Mouse (Mus musculus): ENCODE measurements around the gene Shc1.
A peak's percentile ranks its signal among the peaks of the same experiment; 100 is the strongest.

DNA sequence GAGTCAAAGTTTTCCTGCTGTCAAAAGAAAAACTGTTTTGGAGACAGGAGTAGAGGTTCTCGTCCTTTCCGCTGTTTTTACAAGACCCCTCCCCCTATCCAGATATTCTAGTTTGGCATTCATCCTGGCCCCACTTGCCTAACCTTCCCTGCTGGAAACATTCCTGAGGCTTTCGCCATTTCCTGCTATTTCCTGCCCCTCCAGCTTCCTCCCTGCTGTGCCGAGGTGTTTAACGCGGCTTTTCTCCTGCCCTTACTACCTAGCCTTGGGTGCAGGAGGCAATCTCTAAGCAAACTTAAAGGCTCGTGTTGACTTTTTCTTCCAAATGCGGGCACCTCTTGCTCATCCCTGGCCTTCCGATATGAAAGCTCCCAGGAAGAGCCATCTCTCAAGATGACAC, 1.3 kb downstream of the Shc1 start:
- TF ChIP-seq CTCF (IDR thresholded peaks at IDR 0.05; ENCODE audit: low read depth, low read length): no peak
- peak; percentile 51; the same call in 1 of the 2 replicates for TF ChIP-seq POLR2A (IDR thresholded peaks at IDR 0.05; ENCODE audit: extremely low read depth, insufficient read depth, low read length)
